Mouse (Mus musculus): Measurements from ENCODE around the gene Plpp1. TPM values are rescaled to one million over a fixed set of nuclear protein-coding genes. Genes with fewer than 3 reads are reported as not detected.

The Plpp1 gene
- polyA plus RNA-seq (2015; fragmentation: Nextera tagmentation; extraction: Ambion mirVana): 20.6 and 27.0 TPM in 2 replicates

DNA sequence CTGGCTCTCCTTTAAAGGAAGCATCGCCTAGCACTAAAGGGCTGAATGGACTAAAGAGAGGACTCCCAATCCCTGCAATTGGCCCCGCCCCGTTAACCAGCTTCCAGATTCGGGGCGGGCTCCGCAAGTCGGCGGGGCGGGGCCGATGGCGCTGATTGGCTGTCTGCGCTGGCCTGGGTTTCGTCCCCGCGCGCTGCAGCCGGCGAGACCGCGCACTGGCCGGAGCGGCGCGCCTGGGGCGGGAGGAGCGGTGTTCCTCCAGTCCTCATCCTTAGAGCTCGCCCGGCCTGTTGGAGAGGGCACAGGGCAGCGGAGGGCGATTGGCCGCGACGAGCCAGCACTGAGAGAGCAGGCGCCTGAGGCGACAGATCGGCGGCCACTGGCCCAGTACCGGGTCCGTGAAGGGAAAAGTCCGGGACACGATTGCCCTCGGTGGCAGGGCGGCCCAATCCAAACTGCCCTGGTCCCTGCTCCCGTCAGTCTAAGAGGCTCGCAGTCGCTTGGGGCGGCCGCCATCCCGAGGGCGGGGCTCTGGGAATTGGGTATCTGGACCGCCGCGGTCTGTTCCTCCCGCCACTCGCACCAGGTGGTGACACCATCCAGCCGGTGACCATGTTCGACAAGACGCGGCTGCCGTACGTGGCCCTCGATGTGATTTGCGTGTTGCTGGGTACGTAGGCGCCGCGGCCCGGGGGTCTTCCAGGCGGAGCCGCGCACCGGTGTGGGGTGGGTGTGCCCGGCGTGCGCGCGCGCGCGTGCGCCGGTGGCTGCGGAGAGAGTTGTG lies at the start of gene Plpp1:
Plpp1 (plus strand) TSS at position 196 of the 784 bp plus-strand sequence.
- under 1% methylated on average over 83 of the region's 83 CpGs for WGBS
- no peaks in the 10 kb centered on the region for H3K9me3 ChIP-seq (replicated peaks)
- peak; percentile 97 for ATAC-seq
- H3K4me1 ChIP-seq: peaks cover 13% of the 10 kb centered on the region
- no peaks in the 10 kb centered on the region for H3K27me3 ChIP-seq
- no peaks in the 10 kb centered on the region for H3K36me3 ChIP-seq (ENCODE audit: poor library complexity, severe bottlenecking)
- H3K4me2 ChIP-seq: peak within 1 kb of the TSS; percentile 88
- H3K27ac ChIP-seq: peak within 1 kb of the TSS; percentile 91
- H3K4me3 ChIP-seq: peak within 1 kb of the TSS; percentile 81
- peak within 1 kb of the TSS; percentile 87 for H3K9ac ChIP-seq

DNA sequence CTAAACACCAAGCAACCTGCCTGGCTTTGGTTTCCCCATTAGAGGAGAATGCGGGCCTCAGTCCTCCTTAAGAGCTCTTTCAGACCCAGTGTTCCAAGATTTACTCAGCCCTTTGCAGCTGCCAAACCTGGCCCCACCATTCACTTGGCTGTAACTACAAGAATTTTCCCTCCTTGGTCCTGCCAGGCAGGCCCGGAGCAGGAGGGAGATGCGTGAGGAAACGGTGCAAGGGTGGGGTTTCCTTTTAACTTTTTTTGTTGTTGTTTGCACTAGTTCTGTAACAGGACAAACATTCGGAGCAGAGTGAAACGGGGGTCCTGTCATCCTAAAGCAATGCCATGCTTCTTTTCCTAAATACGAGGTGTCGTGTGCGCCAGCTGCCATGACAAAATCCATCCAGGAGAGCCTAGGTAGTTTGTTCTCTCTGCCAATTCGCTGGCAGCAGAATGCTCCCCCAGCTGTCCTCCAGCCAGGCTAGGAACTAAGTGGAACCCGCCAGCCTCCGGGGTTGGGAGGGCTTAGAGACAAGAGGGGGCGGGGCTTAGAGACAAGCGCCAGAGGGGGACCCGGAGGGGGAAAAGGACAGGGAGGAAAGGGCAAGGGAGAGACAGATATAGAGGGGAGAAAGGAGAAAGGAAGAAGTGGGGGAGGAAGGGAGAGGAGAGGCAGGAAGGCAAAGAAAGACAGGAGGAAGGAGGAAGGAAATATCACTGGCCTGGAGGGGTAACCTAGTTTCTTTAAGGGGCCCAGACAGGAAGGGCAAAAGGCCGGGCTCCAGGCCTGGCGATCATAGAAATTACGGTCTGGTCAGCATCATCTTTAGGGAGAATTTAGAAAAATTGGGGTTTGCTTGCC lies 48.9 kb upstream of the Plpp1 start:
- Histone ChIP-seq H3K4me1 (peaks cover 10% of the 10 kb centered on the region), H3K9me3 (replicated peaks) (no peaks in the 10 kb centered on the region), H3K4me3 (no peak overlapping the region), H3K9ac (no peak overlapping the region), H3K27ac (peak overlapping the region; percentile 22; the same call in 1 of the 2 replicates), H3K36me3 (ENCODE audit: poor library complexity, severe bottlenecking) (no peaks in the 10 kb centered on the region), H3K27me3 (no peaks in the 10 kb centered on the region), H3K4me2 (peak overlapping the region; percentile 30)
- 28% methylated on average over 18 of the region's 18 CpGs for WGBS
- peak; percentile 75 for ATAC-seq

DNA sequence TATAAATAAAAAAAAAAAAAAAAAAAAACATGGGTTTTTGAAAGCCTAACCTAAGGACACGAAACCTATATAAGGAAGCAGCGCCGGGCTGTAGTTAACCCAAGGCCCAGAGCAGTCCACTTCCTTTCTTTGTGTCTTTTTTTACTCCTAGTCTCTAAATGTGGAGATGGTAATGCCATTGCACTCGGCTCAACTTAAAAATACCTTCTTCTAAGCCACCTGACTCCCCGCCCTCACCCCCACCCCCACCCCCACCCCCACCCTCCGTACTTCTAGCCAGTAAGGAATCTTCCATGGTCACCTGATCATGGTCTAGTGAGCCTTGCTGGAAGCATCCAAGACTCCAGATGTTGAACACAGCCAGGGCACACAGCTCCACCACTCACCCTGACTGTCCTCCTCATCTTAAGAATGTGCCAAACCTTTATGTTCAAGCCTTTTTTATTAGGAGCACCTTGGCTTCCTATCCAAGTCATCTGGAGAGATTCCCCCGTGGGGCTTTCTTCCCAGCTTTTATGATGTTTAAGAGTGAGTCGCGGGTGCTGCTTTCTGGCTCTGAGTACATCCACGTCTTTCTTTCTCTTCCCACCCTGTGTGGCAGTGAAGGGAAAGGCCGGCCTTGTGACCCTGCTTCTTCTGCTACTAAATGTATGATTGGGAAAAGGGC lies 48.1 kb upstream of the Plpp1 start:
- no peak overlapping the region for H3K4me3 ChIP-seq
- H3K36me3 ChIP-seq (ENCODE audit: poor library complexity, severe bottlenecking): no peaks in the 10 kb centered on the region
- H3K9me3 ChIP-seq (replicated peaks): no peaks in the 10 kb centered on the region
- 76% methylated on average over 11 of the region's 11 CpGs for WGBS
- H3K4me2 ChIP-seq: no peak overlapping the region
- H3K27me3 ChIP-seq: no peaks in the 10 kb centered on the region
- H3K27ac ChIP-seq: no peak overlapping the region
- H3K4me1 ChIP-seq: peaks cover 10% of the 10 kb centered on the region
- no peak for ATAC-seq
- no peak overlapping the region for H3K9ac ChIP-seq

DNA sequence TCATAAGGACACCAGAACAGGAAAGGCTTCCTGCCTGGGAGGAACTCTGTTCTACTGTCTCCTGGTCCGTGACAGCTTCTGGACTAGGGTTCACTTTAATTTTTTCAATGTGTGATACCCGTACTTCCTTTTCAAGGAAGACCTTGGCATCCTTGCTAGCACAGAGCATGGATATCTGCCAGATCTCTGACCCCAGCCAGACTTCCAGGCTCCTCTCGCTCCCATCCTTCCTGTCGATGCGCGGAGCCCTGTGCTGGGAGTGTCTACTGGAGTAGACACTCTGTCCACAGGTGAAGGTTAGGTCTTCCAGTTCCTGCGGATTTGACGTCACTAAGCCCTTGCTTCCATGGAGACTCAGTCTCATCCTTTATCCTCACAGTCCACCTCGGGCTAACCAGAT lies 47.1 kb upstream of the Plpp1 start:
- Histone ChIP-seq H3K27ac (peak overlapping the region; percentile 6; the same call in 1 of the 2 replicates), H3K4me3 (no peak overlapping the region), H3K4me2 (no peak overlapping the region), H3K9ac (no peak overlapping the region), H3K4me1 (peaks cover 10% of the 10 kb centered on the region), H3K27me3 (no peaks in the 10 kb centered on the region), H3K9me3 (replicated peaks) (no peaks in the 10 kb centered on the region), H3K36me3 (ENCODE audit: poor library complexity, severe bottlenecking) (no peaks in the 10 kb centered on the region)
- WGBS: 93% methylated on average over 9 of the region's 9 CpGs
- no peak for ATAC-seq

DNA sequence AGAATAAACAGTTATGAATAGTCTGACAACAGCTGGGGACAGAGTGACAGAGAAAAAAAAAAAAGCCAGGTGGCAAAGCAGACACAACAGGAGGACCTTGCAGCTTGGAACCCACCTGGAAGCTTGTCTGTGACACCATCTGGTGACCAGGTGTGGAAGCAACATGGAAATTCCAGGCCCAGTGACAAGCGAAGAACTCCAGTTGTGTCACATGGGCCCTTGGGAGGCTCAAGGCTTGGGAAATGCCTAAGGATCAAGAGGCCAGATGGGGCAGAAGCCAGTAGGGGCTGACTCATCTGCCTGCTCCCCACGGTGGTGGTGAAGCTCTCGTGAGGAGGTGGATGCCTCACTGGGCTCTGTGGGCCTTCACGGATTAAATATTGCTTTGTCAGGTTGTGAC lies 45.7 kb upstream of the Plpp1 start:
- H3K27me3 ChIP-seq: no peaks in the 10 kb centered on the region
- H3K4me1 ChIP-seq: peaks cover 10% of the 10 kb centered on the region
- 71% methylated on average over 4 of the region's 4 CpGs for WGBS
- H3K36me3 ChIP-seq (ENCODE audit: poor library complexity, severe bottlenecking): no peaks in the 10 kb centered on the region
- no peaks in the 10 kb centered on the region for H3K9me3 ChIP-seq (replicated peaks)
- no peak for ATAC-seq
- H3K4me2 ChIP-seq: no peak overlapping the region
- no peak overlapping the region for H3K4me3 ChIP-seq
- H3K9ac ChIP-seq: no peak overlapping the region
- no peak overlapping the region for H3K27ac ChIP-seq

DNA sequence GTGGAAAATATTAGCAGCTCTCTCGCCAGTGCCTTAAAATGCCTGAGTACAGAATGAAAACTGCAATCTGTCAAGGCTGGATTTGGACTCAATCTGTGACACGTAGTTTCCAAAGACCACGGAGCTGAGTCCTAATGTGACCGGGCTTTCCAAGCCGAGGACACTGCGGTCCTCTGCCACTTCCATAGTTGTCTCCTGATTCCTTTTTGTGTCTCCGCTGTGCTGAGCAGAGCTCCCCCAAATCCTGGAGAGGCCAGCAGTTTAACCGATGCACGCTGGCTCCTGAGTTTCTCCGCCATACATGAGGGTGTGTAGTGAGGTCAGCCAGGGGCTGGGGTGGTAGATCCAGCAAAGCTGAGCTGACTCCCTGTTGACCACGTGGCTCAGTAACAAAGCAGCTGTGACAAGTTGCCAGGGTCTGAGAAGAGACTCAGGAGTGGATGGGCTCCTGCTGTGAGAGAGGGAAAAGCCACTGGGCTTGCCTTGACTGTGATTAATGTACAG lies 45.0 kb upstream of the Plpp1 start:
- no peaks in the 10 kb centered on the region for H3K36me3 ChIP-seq (ENCODE audit: poor library complexity, severe bottlenecking)
- H3K9me3 ChIP-seq (replicated peaks): no peaks in the 10 kb centered on the region
- H3K27me3 ChIP-seq: no peaks in the 10 kb centered on the region
- H3K4me1 ChIP-seq: peaks cover 10% of the 10 kb centered on the region
- H3K27ac ChIP-seq: no peak overlapping the region; the same call in 1 of the 2 replicates
- no peak for ATAC-seq
- WGBS: 72% methylated on average over 11 of the region's 11 CpGs
- H3K4me3 ChIP-seq: no peak overlapping the region
- H3K9ac ChIP-seq: no peak overlapping the region
- no peak overlapping the region for H3K4me2 ChIP-seq

DNA sequence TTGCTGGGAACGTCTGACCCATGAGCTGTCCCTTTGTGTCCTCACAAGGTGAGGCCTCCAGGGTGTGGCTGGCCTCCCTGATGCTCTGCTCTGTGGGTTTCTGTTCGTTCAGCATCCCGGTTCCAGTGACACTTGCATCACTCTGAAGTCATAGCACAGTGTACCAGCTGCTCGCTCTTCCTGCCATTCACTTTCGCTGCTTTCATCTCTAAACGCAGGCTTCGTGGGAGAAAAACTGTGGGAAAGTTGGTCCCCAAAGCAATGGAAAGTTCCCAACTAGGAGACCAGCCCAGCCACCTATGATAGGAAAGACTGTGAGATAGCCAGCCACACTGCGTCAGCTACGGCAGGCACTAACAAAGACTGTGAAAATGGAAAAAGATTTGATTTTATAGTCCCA lies 43.2 kb upstream of the Plpp1 start:
- Histone ChIP-seq H3K27me3 (no peaks in the 10 kb centered on the region), H3K27ac (no peak overlapping the region), H3K4me3 (no peak overlapping the region), H3K9me3 (replicated peaks) (no peaks in the 10 kb centered on the region), H3K4me1 (no peaks in the 10 kb centered on the region), H3K9ac (no peak overlapping the region), H3K4me2 (no peak overlapping the region), H3K36me3 (ENCODE audit: poor library complexity, severe bottlenecking) (no peaks in the 10 kb centered on the region)
- 87% methylated on average over 9 of the region's 9 CpGs for WGBS
- ATAC-seq: no peak

DNA sequence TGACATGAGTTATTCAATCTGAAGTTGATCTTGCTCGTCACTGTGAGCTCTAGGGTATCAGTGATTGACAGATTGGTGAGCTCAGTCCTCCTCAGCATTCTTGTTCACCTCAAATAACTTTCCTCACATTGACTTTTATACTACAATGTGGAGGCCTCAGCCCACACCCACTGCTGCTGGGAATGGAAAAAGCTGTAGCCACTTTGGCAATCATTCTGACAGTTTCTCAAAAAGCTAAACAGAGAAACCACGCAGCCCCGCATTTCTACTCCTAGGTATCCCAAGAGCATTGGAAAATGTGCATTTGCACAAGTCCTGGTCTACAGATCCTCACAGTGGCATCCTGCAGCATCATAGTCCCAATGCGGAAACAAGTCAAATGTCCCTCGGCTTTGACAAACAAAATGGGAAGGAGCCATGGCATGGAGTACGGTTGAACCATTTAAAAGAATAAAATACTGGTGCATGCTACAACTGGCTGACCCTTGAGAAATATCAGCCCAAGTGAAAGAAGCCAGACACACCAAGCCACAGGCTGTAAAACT lies 42.0 kb upstream of the Plpp1 start:
- H3K4me1 ChIP-seq: no peaks in the 10 kb centered on the region
- 90% methylated on average over 6 of the region's 6 CpGs for WGBS
- no peaks in the 10 kb centered on the region for H3K27me3 ChIP-seq
- H3K9ac ChIP-seq: no peak overlapping the region
- H3K4me2 ChIP-seq: no peak overlapping the region
- H3K9me3 ChIP-seq (replicated peaks): no peaks in the 10 kb centered on the region
- no peak overlapping the region for H3K4me3 ChIP-seq
- no peak for ATAC-seq
- no peak overlapping the region for H3K27ac ChIP-seq
- H3K36me3 ChIP-seq (ENCODE audit: poor library complexity, severe bottlenecking): no peaks in the 10 kb centered on the region

DNA sequence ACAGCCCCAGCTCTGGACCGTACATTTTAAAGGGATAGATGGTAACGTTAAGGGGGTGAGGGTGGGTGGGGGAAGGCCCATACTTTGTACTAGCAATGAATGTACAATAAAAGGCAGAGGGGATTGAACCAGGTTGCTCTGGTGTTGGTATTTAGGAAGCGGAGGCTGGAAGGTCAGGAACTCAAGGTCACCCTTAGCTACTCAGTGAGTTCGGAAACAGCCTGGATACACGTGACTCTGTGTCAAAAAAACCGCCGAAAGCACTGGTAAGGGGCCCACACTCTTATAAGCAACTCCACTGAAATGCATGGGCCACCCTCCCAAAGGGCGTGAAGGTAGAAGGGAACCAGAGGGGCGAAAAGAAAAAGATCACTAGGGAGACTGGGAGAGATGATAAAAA lies 41.2 kb upstream of the Plpp1 start:
- Histone ChIP-seq H3K27ac (no peak overlapping the region), H3K4me3 (no peak overlapping the region), H3K36me3 (ENCODE audit: poor library complexity, severe bottlenecking) (no peaks in the 10 kb centered on the region), H3K4me2 (no peak overlapping the region), H3K4me1 (no peaks in the 10 kb centered on the region), H3K27me3 (no peaks in the 10 kb centered on the region), H3K9me3 (replicated peaks) (no peaks in the 10 kb centered on the region), H3K9ac (no peak overlapping the region)
- no peak for ATAC-seq
- 77% methylated on average over 9 of the region's 9 CpGs for WGBS

DNA sequence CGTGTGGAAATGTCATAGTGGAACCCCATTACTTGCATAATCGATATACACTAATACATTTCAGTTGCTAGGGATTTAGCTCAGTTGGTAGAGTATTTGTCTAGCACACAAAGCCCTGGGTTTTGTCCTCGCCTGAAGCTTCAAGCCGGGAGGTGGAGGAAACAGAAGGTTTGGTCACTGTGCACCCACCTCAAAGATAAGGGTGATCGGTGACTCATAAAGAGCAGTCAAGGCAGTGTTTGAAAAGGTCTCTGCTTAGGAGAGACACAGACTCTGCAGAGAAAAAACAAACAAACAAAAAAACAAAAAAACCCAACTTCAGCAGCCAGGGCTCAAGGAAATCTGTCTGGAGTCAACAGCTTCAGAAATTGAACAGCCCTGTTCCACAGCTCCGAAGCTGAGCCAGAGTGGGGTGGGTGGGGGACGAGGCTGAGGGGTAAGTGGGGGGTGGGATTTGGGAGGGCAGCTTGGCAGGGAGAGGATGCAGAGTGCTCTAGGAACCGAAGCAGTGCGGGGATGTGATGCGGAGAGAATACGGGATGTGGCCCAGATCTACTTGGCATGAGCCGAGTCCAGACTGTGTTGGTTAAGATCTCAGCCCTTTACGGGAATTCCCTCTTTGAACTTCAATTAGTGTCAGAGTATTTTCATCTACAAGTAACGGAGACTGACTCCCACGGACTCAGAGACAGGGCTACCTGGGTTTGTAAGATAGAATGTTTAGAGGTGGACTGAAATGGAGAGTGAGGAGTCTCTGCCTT lies 40.6 kb upstream of the Plpp1 start:
- Histone ChIP-seq H3K4me3 (no peak overlapping the region), H3K4me1 (no peaks in the 10 kb centered on the region), H3K27me3 (no peaks in the 10 kb centered on the region), H3K36me3 (ENCODE audit: poor library complexity, severe bottlenecking) (no peaks in the 10 kb centered on the region), H3K9me3 (replicated peaks) (no peaks in the 10 kb centered on the region), H3K4me2 (no peak overlapping the region), H3K9ac (no peak overlapping the region), H3K27ac (no peak overlapping the region)
- 76% methylated on average over 15 of the region's 15 CpGs for WGBS
- ATAC-seq: no peak; the same call in 1 of the 2 replicates

DNA sequence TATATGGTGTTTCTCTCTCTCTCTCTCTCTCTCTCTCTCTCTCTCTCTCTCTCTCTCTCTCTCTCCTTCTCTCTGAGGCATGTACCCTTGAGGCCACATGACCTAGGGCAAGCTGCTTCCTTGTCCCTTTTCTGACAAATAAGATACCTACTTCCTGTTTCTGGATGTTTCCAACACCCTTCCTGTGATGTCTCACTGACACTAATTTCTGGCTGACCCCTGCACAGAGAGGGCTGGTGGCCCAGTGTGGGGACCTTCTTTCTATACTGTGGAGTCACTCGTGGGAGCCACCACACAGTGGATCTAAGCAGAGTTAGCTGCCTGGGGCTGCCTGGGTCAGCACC lies 40.1 kb upstream of the Plpp1 start:
- Histone ChIP-seq H3K4me3 (no peak overlapping the region), H3K9ac (no peak overlapping the region)
- 44% methylated on average over 1 of the region's 1 CpGs for WGBS

More for the DNA sequence above, 40.1 kb upstream of the Plpp1 start:
- no peak for ATAC-seq
- Histone ChIP-seq H3K9me3 (replicated peaks) (no peaks in the 10 kb centered on the region), H3K36me3 (ENCODE audit: poor library complexity, severe bottlenecking) (no peaks in the 10 kb centered on the region), H3K4me2 (no peak overlapping the region), H3K4me1 (no peaks in the 10 kb centered on the region), H3K27me3 (no peaks in the 10 kb centered on the region), H3K27ac (no peak overlapping the region)

Measured in forebrain, embryonic 13.5 days (tissue).